Mouse (Mus musculus) hindbrain, postnatal 0 days (tissue): ENCODE results near the gene Dock11. TPM values are rescaled to one million over a fixed set of nuclear protein-coding genes. Genes with fewer than 3 reads are reported as not detected.

Experiments used
- ATAC-seq: fragments of 200-750 bp; cut with Nextera tagmentation; 2 replicates; pipeline ENCODE4 v1.8.0; 2017; ENCODE audit warnings: mild to moderate bottlenecking, moderate TSS enrichment, moderate library complexity
- DNase-seq: peaks from one replicate; pipeline ENCODE4 v3.0.0-alpha.2; 2015; ENCODE audit warnings: low spot score
- H3K27ac ChIP-seq: fragments of 300-500 bp; sonication (generic); 2 replicates; pipeline ENCODE4 v1.5.1; 2014; ENCODE audit warnings: mild to moderate bottlenecking
- H3K27me3 ChIP-seq: fragments of 300-500 bp; sonication (generic); 2 replicates; pipeline ENCODE4 v1.6.1; 2014; ENCODE audit warnings: low read length, mixed read lengths; ENCODE audit not compliant: insufficient read depth
- H3K36me3 ChIP-seq: fragments of 300-500 bp; sonication (generic); 2 replicates; pipeline ENCODE4 v1.6.1; 2014; ENCODE audit warnings: low read length, mixed read lengths; ENCODE audit not compliant: insufficient read depth
- H3K4me1 ChIP-seq: fragments of 300-500 bp; sonication (generic); 2 replicates; pipeline ENCODE4 v1.6.1; 2014; ENCODE audit warnings: antibody characterized with exemption, low read length, mixed read lengths; ENCODE audit not compliant: insufficient read depth
- H3K4me2 ChIP-seq: fragments of 300-500 bp; sonication (generic); 2 replicates; pipeline ENCODE4 v1.6.1; 2014; ENCODE audit warnings: low read depth, mild to moderate bottlenecking, low read length, moderate library complexity, mixed read lengths
- H3K4me3 ChIP-seq: fragments of 300-500 bp; sonication (generic); 2 replicates; pipeline ENCODE4 v1.5.1; 2014; ENCODE audit warnings: low read length
- H3K9ac ChIP-seq: fragments of 300-500 bp; sonication (generic); replicated peaks from 2 replicates; pipeline ENCODE4 v1.6.1; 2014; ENCODE audit warnings: mild to moderate bottlenecking, low read length, moderate library complexity, mixed read lengths
- H3K9me3 ChIP-seq: fragments of 300-500 bp; sonication (generic); 2 replicates; pipeline ENCODE4 v1.6.1; 2016; ENCODE audit warnings: low read length, mixed read lengths
- CTCF ChIP-seq: IDR thresholded peaks from 2 replicates; pipeline ENCODE4 v1.5.1; 2016; ENCODE audit warnings: antibody characterized with exemption, control low read depth, low read depth
- WGBS: fragments of 180-500 bp; shearing (Covaris S2); extraction: QIAGEN DNeasy Blood & Tissue Kit; methylation state at CpG from one replicate; pipeline ENCODE4 v1.1.7; 2014; 5-methylcytosine and 5-hydroxymethylcytosine counted together
- polyA plus RNA-seq: library from polyadenylated mRNA; unstranded; fragments of >200 nt; fragmentation: Nextera tagmentation; extraction: Ambion mirVana; gene quantifications from 2 replicates; pipeline ENCODE4 v1.2.1, GENCODE M21; 2015
- total RNA-seq: library from RNA; depleted of rRNA; stranded (reverse); fragments of >200 nt; gene quantifications from 2 replicates; pipeline ENCODE4 v1.2.3, GENCODE M21; 2014; rRNA removed

The Dock11 gene
- total and polyA plus RNA-seq, 2 experiments from 2014 or later, result 7.0 to 22.1 TPM

DNA sequence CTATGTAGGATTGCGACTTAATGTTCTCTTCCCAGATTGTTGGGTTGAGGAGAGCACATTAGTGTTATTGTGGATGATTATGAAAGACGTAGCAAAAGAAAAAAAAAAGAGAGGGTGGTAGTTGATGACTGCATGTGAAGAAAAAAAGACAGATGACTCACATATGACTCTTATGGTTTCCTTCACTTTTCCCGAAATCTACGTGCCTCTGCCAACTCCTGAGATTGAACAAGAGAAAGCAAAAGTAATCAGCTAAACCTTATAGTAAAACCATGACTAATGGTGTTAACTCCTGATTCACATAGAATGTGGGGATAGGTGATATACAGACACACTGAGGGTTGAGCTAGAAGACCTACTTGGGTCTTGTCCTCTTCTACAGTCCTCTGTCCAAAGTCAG lies 226.5 kb downstream of the Dock11 start:
- no peak for ATAC-seq

More for the DNA sequence above, 226.5 kb downstream of the Dock11 start:
- Histone ChIP-seq H3K27ac (no peak overlapping the region), H3K9me3 (no peaks in the 10 kb centered on the region), H3K27me3 (no peaks in the 10 kb centered on the region), H3K4me2 (no peak overlapping the region), H3K4me1 (no peaks in the 10 kb centered on the region), H3K4me3 (no peak overlapping the region), H3K36me3 (no peaks in the 10 kb centered on the region), H3K9ac (no peak overlapping the region)
- TF ChIP-seq CTCF, result no peak
- WGBS, result 83% methylated on average over 4 of the region's 4 CpGs
- no peak for DNase-seq

Other genes with a start within 250 kb of the Dock11 start
- gene Il13ra1, start 223.3 kb downstream of the Dock11 start, total RNA-seq, result 5.8 and 8.7 TPM in 2 replicates
- gene Il13ra1, start 223.3 kb downstream of the Dock11 start, polyA plus RNA-seq, result 6.8 and 7.6 TPM in 2 replicates